Mouse (Mus musculus) large intestine, adult 2 months (tissue): ENCODE measurements around the gene Ccn5. TPM values are rescaled to one million over a fixed set of nuclear protein-coding genes. Genes with fewer than 3 reads are reported as not detected.

Source experiments
- DNase-seq: peaks from one replicate; pipeline ENCODE4 v3.0.0-alpha.2; 2012; ENCODE audit warnings: low read depth, low spot score
- WGBS: fragments of 180-500 bp; shearing (Covaris S2); methylation state at CpG from one replicate; pipeline ENCODE4 v1.1.7; 2018; 5-methylcytosine and 5-hydroxymethylcytosine counted together
- polyA plus RNA-seq: library from polyadenylated mRNA; depleted of rRNA; stranded (reverse); fragments of >200 nt; gene quantifications from 2 replicates; pipeline ENCODE4 v1.2.3, GENCODE M21; 2012; rRNA removed

The Ccn5 gene
- polyA plus RNA-seq: 0.46 and 0.99 TPM in 2 replicates

DNA sequence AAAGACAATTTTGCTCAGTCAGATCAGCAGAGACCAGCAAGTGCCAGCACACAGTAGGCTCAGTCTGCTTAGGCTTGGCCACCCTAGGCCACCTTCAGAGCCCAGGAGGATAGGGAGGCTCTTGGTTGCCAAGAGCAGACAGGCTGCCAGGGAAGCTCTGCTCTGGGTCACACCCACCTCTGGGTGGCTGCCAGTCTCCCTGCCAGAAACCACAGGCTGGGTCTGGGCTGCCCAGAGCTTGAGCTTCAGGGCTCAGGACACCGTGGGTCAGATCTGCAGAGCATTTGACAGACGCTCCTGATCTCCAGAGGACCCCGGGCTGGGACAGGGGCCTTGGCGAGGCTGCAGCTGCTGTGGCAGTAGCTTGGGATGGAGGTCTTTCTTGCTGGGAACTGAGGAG, at the start of gene Ccn5:
TSS of gene Ccn5 (plus strand) at position 255 of the 400 bp plus-strand sequence.
- WGBS: 33% methylated on average over 4 of the region's 4 CpGs
- DNase-seq: no peak

GRCm38 (mm10) chr2:163776661-163777060, 44.0 kb upstream of the Ccn5 start:
- DNase-seq: no peak
- WGBS: 46% methylated on average over 13 of the region's 13 CpGs

DNA sequence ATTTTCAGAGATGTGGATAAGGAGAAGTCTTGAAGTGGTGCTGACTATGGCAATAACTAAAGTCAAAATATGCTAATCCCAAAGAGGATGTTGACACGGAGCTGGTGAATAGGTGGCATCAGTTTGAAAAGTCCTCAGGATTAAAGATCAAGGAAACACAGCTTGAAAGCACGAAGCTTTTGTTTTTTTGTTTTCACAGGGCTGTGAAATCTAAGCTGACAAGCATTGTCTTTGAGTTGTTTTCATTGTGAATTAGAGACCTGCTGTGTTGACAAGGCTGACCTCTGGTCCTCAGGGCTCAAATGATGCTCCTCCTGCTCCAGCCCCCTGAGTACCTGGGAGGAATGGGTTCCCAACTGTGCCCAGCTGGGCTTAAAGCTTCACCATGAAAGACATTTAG, 43.6 kb upstream of the Ccn5 start:
- WGBS: 27% methylated on average over 2 of the region's 2 CpGs
- DNase-seq: no peak

- 74% methylated on average over 4 of the region's 4 CpGs for WGBS
- DNase-seq: no peak
These were observed 41.8 kb upstream of the Ccn5 start for GRCm38 (mm10) chr2:163778896-163779295.

DNA sequence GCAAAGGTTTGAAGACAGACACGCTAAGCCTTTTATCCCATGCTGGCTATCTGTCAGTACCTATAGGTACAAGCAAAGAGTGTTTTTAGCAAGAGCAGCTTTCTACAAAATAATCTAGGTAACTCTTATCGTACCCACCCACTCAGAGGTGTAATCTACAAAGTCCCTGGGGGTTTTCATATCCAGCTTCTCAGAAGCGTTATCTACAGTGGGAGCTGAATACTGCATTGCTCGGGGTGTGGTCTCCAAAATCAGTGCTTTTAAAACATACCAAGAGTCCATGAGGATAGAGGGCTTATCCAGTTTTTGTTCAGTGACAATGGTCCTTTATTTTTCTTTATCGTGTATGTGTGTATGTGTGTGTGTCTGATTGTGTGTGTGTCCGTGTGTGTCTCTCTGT, 37.3 kb upstream of the Ccn5 start:
- no peak for DNase-seq
- 84% methylated on average over 6 of the region's 6 CpGs for WGBS

GRCm38 (mm10) chr2:163783901-163784300, 36.8 kb upstream of the Ccn5 start:
- 70% methylated on average over 4 of the region's 4 CpGs for WGBS
- DNase-seq: no peak

DNA sequence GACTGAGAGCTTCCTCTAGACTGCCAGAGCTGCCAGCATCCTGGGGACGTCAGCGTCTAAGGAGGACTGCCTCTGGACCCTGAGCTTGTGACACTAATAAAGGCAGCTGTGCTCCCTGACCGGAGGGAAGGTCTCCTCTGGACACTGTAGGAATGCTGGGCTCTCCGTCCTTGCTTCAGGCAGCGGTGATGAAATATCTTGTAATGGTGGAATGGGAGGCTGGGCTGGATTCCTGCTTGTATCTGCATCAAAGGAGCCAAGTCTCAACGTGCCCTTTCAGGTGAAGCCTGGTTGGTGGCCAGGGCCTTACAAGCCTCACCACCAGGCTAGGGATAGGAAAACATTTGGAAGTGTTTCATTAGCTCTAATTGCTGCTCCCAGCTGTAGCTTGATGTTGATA, 33.6 kb upstream of the Ccn5 start:
- 86% methylated on average over 6 of the region's 6 CpGs for WGBS
- DNase-seq: no peak

DNA sequence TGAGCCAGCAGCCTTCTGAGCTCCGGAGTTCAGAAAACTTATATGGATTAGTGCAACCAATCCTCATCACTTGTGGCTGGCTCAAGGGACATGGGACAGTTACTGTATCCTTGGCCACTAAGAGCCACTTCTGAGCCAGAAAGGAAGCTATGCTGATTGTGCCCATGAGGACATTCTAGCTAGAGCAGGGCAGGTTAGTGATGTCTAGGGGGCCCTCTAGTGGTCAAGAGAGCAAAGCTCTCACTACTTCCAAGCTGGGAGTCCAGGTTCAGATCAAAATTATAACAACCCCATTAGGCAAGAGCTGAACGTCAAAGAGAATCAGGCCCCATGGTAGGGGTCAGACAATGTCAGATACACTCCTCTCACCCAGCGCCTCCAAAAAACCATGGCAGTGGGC, 33.0 kb upstream of the Ccn5 start:
- peak; percentile 29 for DNase-seq
- 43% methylated on average over 3 of the region's 3 CpGs for WGBS

GRCm38 (mm10) chr2:163788484-163788883, 32.2 kb upstream of the Ccn5 start:
- peak; percentile 38 for DNase-seq
- WGBS: 61% methylated on average over 4 of the region's 4 CpGs

DNA sequence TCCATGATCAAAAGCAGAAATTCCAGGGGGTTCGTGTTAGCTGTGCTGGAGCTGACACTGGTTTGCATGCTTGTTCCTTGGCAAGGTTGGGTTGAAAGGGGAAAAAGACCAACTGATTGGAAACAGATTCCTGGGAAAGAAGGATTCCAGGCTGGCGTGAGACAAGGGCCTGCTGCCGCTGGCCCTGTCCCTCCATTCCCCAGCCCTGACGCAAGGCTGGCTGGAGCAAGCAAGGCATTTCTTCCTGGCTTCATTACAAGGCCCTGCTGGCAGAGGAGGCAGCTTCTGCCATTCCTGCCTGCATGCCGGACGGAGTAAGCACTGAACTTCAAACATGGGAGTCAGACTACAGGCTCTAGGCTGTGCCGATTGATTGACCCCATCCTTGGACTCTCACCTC, 22.2 kb upstream of the Ccn5 start:
- 66% methylated on average over 7 of the region's 7 CpGs for WGBS

DNA sequence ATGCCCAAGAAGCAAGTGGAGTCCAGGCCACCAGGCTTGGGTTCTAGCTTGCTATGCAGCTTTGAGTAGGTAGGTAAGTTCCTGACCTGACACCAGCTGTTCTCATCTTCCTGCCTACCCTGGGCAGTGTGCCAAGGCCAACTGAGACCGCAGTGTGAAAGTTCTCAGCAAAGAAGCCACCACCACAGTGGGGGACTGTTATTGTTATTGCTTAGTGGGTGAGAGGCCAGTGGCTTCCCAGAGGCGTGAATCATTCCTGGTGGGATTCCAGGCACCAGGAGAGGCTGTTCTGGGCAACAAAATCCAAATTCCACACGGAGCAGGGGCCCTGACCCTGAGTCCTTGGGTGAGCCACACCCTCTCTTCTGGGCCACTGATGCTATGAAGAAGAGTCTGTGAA, 19.8 kb upstream of the Ccn5 start:
- 3% methylated on average over 3 of the region's 3 CpGs for WGBS
- DNase-seq: no peak

More for the DNA sequence above, 22.2 kb upstream of the Ccn5 start:
- DNase-seq: no peak

DNA sequence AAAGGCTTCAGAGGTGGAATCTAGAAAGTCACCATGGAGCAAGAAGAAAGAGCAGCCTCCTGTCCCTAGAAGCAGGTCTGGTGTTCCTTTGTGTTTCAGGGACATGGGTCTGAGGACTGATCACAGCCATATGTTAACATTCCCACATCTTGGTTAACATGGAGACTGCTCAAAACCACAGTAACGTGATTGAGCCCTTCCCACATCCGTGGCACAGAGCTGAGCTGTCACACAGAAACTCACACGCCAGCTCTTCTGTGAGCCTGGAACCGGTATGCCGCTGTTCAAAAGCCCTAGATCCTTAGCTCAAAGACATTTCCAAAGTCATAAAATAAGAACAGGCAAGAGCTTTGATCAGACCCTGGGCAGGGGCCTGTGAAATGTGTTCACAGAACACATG, 19.3 kb upstream of the Ccn5 start:
- DNase-seq: no peak
- WGBS: 82% methylated on average over 5 of the region's 5 CpGs

DNA sequence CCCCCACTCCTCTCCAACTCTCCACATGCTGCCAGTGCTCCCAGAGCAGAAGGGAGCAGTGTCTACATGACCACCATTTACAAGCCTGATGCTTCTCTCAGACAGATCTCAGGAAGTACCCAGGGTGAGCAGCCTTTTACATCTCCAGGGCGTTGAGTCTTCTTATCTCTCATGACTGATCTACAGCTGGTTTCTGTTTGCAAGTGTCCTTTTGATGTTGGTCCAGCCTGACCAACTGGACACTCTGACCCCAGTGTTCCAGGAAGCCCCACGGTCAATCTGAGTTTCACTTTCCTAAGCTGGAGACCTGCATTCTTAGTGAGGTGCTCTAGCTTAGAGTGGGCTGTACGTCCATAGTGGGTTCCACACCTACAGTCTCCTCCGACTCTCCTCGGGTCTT, 16.8 kb upstream of the Ccn5 start:
- 66% methylated on average over 5 of the region's 5 CpGs for WGBS
- no peak for DNase-seq

DNA sequence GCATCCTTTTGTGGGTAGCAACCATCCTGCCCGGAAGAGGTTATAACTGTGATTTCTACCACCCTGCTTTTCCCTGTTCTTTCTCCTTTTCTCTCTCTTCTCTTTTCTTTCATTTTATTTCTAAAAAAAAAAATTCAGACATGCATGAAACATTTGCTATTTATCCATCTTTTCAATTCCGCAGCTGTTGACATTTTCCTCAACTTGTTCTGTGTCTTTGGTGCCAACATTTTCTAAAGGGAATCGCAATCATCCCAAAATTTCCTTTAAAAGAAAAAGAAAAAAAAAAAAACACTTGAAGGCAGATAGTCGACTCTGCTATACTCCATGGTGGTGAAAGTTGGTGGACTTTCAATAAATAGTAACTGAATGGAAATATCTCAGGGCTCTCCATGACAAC, 11.5 kb upstream of the Ccn5 start:
- 89% methylated on average over 4 of the region's 4 CpGs for WGBS
- DNase-seq: no peak

- 59% methylated on average over 7 of the region's 7 CpGs for WGBS
- no peak for DNase-seq
These were observed 11.0 kb upstream of the Ccn5 start for GRCm38 (mm10) chr2:163809704-163810103.

DNA sequence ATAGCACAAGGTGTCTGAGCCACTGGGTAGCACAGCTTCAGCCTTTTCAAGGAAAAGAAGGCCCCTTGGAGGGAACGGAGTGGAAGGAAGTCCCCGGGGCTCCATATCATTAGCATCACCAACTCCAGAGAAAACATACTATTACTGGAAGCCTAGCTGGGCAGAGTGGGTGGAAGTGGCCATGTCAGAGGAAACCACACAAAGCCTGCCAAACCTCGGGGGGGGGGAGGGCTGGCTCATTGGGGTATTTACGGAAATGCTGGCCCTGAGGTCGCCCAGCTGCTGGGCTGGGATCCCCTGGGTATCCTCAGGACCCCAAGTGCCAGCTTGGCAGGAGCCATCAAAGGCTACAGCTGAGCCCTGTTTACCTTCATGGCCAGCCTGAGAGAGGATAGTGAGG, 7.6 kb upstream of the Ccn5 start:
- no peak for DNase-seq
- 72% methylated on average over 5 of the region's 5 CpGs for WGBS

DNA sequence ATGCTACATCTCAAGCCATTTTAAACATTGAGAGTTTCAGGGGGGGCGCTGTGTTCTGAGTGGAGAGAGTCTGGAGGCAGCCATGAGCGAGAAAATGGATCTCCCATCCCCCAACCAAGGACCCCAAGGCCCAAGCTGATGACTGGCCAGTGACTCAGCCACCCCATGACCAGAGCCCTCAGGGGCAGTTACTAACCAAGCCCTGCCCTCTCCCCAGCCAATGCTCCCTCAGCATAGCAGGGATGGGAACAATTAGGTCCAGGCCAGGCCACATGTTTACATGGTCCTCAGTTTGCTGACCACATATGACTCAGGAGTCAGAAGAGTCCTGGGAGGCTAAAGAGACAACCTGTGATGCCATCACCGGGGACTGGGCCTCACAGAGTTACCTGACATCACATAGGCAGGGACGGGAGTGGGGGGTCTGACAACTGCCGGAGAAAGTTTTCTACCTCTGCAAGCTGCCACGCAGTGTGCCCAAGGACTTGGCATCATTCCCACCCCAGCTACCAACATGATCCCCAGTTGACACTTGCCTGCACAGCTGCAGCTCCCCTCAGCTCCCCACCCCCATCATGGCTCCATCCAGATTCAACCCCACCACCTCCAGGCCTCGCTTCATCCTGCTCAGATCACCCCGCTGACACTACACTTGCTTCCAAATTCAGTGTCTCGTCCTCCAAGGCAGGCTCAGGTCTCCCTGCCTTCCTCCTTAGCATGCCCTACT, 5.8 kb upstream of the Ccn5 start:
- 91% methylated on average over 9 of the region's 9 CpGs for WGBS
- DNase-seq: no peak

DNA sequence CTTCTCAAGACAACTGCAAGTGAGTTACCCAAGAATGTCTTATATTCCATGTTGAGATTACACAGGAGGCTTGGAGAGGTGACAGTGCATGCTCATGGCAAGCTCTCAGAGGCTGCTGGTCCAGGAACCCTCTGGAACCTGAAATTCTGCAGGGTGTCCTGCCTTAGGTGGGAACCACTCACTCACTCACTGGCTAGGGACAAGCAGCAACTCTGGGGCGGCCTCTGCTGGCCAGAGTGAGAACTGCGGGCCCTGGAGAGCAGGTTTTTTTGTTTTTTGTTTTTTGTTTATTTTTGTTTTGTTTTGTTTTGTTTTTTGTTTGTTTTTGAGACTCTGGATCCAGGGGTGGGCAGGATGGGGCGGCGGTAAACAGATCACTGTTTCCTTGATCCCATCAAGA, 2.6 kb downstream of the Ccn5 start:
- 8% methylated on average over 4 of the region's 4 CpGs for WGBS
- no peak for DNase-seq

DNA sequence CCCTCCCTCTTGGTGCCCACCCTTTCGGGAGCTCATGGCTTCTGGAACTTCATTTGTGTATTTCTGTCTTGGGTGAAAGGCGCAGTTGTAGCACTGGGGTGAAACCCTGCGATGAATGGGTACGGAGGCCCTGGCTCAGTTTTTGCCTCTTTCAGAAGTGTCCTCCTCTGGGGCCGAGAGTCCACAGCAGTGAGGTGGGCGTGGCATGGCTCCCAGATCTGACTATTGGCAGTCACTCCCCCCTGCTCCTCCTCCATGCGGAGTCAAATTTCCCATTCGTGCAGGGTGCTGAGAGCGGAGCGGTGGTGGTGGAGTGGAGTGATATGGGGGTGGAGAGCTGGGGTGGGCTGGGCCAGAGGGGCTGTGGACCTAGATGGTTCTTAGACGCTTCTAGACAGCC, 3.1 kb downstream of the Ccn5 start:
- WGBS: 43% methylated on average over 11 of the region's 11 CpGs
- DNase-seq: no peak

DNA sequence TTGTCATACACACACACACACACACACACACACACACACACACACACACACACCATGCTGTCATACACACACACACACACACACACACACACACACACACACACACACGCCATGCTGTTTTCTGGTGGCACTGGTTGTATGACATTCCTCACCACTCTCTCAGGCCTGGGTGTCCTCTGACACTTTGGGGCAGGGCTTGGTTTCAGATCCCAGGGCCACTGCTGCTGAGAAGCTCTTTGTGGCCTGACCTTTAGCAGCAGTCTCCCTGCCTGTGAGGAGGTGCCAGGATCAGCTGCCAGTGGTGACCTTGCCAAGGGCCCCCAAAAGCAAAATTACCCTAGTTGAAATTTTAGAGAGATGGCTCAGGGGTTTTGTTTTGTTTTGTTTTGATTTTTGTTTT, 5.2 kb downstream of the Ccn5 start:
- DNase-seq: no peak
- 65% methylated on average over 1 of the region's 1 CpGs for WGBS

DNA sequence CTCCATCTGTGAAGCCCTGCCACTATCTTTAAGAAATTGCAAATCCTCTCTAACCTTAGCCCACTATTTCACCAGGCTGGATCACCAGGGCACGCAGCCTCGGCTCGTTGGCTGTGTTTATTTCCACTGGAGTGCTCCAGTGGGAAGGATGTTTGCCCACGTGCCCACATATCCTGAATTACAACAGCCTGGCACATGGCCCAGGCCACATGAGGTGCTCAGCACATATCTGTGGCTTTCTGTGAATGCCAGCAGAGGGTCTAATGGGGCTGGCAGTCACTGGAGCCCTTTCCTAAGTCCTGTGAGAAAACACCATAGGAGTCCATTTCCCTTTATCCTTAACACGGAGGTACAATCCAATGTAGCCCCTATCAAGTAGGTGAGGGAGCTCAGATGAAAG, 5.8 kb downstream of the Ccn5 start:
- 19% methylated on average over 5 of the region's 5 CpGs for WGBS
- DNase-seq: no peak

DNA sequence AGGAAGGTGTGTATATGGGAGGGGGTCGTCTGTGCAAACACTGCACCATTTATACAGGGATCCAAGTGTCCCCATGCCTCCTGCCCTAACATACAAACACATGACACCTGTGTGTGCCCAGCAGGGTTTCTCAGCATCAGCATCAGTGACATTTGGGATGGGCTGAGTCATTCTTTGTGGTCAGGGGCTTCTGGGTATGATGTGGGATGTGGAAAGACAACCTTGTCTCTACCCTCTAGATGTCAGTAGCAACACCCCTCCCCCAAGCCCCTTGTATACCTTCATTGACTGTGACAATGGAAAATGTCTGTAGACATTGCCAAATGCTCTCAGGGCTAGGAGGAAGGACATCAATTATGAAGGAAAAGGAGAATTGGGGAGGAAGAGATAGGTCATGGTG, 10.5 kb downstream of the Ccn5 start:
- DNase-seq: no peak

More for the DNA sequence above, 10.5 kb downstream of the Ccn5 start:
- 21% methylated on average over 1 of the region's 1 CpGs for WGBS
